Mouse (Mus musculus) stomach, postnatal 0 days (tissue): ENCODE data around the gene Lix1l. TPM values are rescaled to one million over a fixed set of nuclear protein-coding genes. Genes with fewer than 3 reads are reported as not detected.
A peak's percentile ranks its signal among the peaks of the same experiment; 100 is the strongest.

Experiments
- ATAC-seq: fragments of 200-750 bp; cut with Nextera tagmentation; 2 replicates; pipeline ENCODE4 v1.8.0; 2017; ENCODE audit not compliant: low FRiP score, low TSS enrichment
- DNase-seq: peaks from one replicate; pipeline ENCODE4 v3.0.0-alpha.2; 2016; ENCODE audit warnings: low spot score
- H3K27ac ChIP-seq: fragments of 300-500 bp; sonication (generic); replicated peaks from 2 replicates; pipeline ENCODE4 v1.5.1; 2014; ENCODE audit warnings: mild to moderate bottlenecking, control low read depth
- H3K27me3 ChIP-seq: fragments of 300-500 bp; sonication (generic); 2 replicates; pipeline ENCODE4 v1.6.1; 2014; ENCODE audit warnings: low read length; ENCODE audit not compliant: control insufficient read depth, insufficient read depth
- H3K36me3 ChIP-seq: fragments of 300-500 bp; sonication (generic); 2 replicates; pipeline ENCODE4 v1.6.1; 2014; ENCODE audit warnings: low read length, mixed read lengths; ENCODE audit not compliant: control insufficient read depth, insufficient read depth
- H3K4me1 ChIP-seq: fragments of 300-500 bp; sonication (generic); replicated peaks from 2 replicates; pipeline ENCODE4 v1.6.1; 2014; ENCODE audit warnings: antibody characterized with exemption; ENCODE audit not compliant: control insufficient read depth, insufficient read depth
- H3K4me2 ChIP-seq: fragments of 300-500 bp; sonication (generic); replicated peaks from 2 replicates; pipeline ENCODE4 v1.6.1; 2014; ENCODE audit warnings: low read depth, mild to moderate bottlenecking, control low read depth, moderate library complexity
- H3K4me3 ChIP-seq: fragments of 300-500 bp; sonication (generic); 2 replicates; pipeline ENCODE4 v1.5.1; 2014; ENCODE audit warnings: low read depth, low read length, control low read depth
- H3K9ac ChIP-seq: fragments of 300-500 bp; sonication (generic); 2 replicates; pipeline ENCODE4 v1.6.1; 2014; ENCODE audit warnings: mild to moderate bottlenecking, low read length, control low read depth, mixed read lengths
- H3K9me3 ChIP-seq: fragments of 300-500 bp; sonication (generic); 2 replicates; pipeline ENCODE4 v1.6.1; 2016; ENCODE audit warnings: low read length; ENCODE audit not compliant: control insufficient read depth
- CTCF ChIP-seq: IDR thresholded peaks from 2 replicates; pipeline ENCODE4 v1.5.1; 2016; ENCODE audit warnings: antibody characterized with exemption, low read depth, mild to moderate bottlenecking, moderate library complexity
- EP300 ChIP-seq: optimal IDR thresholded peaks from 2 replicates; pipeline ENCODE3; 2016; ENCODE audit warnings: antibody characterized with exemption
- WGBS: fragments of 180-500 bp; shearing (Covaris S2); extraction: QIAGEN DNeasy Blood & Tissue Kit; methylation state at CpG from one replicate; pipeline ENCODE4 v1.1.7; 2014; 5-methylcytosine and 5-hydroxymethylcytosine counted together
- polyA plus RNA-seq: library from polyadenylated mRNA; unstranded; fragments of >200 nt; fragmentation: Nextera tagmentation; extraction: Ambion mirVana; gene quantifications from 2 replicates; pipeline ENCODE4 v1.2.1, GENCODE M21; 2015

Gene Lix1l
- polyA plus RNA-seq, 1 experiment from 2014 or later = 3.8 TPM

GRCm38 (mm10) chr3:96634928-96635879 is 34.3 kb downstream of the Lix1l start, which contains the start of the genes Pex11b and Gm42957:
Pex11b (plus strand) TSS chr3:96635376.
Gm42957 (plus strand) TSS chr3:96635474.
- Histone ChIP-seq H3K9me3 (no peaks in the 10 kb centered on the region), H3K4me3 (peak within 1 kb of the TSS; percentile 77), H3K9ac (peak within 1 kb of the TSS; percentile 93), H3K27ac (peak within 1 kb of the TSS; percentile 84), H3K27me3 (no peaks in the 10 kb centered on the region), H3K36me3 (peaks cover 8% of the 10 kb centered on the region), H3K4me1 (peaks cover 8% of the 10 kb centered on the region), H3K4me2 (peak within 1 kb of the TSS; percentile 74)
- DNase-seq (peak; percentile 92), ATAC-seq (peak; percentile 91)
- WGBS = 2% methylated on average over 53 of the region's 60 CpGs
- TF ChIP-seq CTCF = peak; percentile 72
- peak; percentile 45 for TF ChIP-seq EP300

- Histone ChIP-seq H3K36me3 (peaks cover 8% of the 10 kb centered on the region), H3K9me3 (no peaks in the 10 kb centered on the region), H3K4me1 (peaks cover 7% of the 10 kb centered on the region), H3K27me3 (no peaks in the 10 kb centered on the region), H3K27ac (peak overlapping the region; percentile 84), H3K9ac (peak overlapping the region; percentile 93), H3K4me3 (peak overlapping the region; percentile 77), H3K4me2 (peak overlapping the region; percentile 74)
- 6% methylated on average over 15 of the region's 15 CpGs for WGBS
- ATAC-seq (no peak), DNase-seq (no peak)
- no peak for TF ChIP-seq CTCF
- no peak for TF ChIP-seq EP300
These were observed 35.0 kb downstream of the Lix1l start for GRCm38 (mm10) chr3:96635906-96636305.

- no peak for DNase-seq
- TF ChIP-seq EP300 (no peak), CTCF (no peak)
- no peak for ATAC-seq
- 75% methylated on average over 11 of the region's 11 CpGs for WGBS
- peak overlapping the region; percentile 77 for H3K4me3 ChIP-seq
- no peaks in the 10 kb centered on the region for H3K27me3 ChIP-seq
- H3K9me3 ChIP-seq = no peaks in the 10 kb centered on the region
- peaks cover 6% of the 10 kb centered on the region; the same call in 1 of the 2 replicates for H3K4me1 ChIP-seq
- H3K9ac ChIP-seq = peak overlapping the region; percentile 93; the same call in 1 of the 2 replicates
- H3K36me3 ChIP-seq = peaks cover 8% of the 10 kb centered on the region
- peak overlapping the region; percentile 74 for H3K4me2 ChIP-seq
- no peak overlapping the region for H3K27ac ChIP-seq
These were observed 35.5 kb downstream of the Lix1l start for GRCm38 (mm10) chr3:96636448-96636847.

GRCm38 (mm10) chr3:96639219-96639618 is 38.3 kb downstream of the Lix1l start:
- H3K9me3 ChIP-seq = no peaks in the 10 kb centered on the region
- ATAC-seq = no peak
- peaks cover 6% of the 10 kb centered on the region; the same call in 1 of the 2 replicates for H3K4me1 ChIP-seq
- DNase-seq = peak; percentile 72
- H3K4me3 ChIP-seq = no peak overlapping the region
- peak; percentile 80 for TF ChIP-seq CTCF
- no peak for TF ChIP-seq EP300
- no peaks in the 10 kb centered on the region for H3K27me3 ChIP-seq
- WGBS = 88% methylated on average over 1 of the region's 1 CpGs
- H3K27ac ChIP-seq = no peak overlapping the region
- peaks cover 10% of the 10 kb centered on the region for H3K36me3 ChIP-seq
- H3K9ac ChIP-seq = no peak overlapping the region
- no peak overlapping the region for H3K4me2 ChIP-seq

- peaks cover 8% of the 10 kb centered on the region; the same call in 1 of the 2 replicates for H3K36me3 ChIP-seq
- DNase-seq (peak; percentile 50), ATAC-seq (peak; percentile 64; the same call in 1 of the 2 replicates)
- H3K4me3 ChIP-seq = no peak within 1 kb of the TSS
- H3K4me2 ChIP-seq = peak within 1 kb of the TSS; percentile 27; the same call in 1 of the 2 replicates
- no peaks in the 10 kb centered on the region for H3K9me3 ChIP-seq
- WGBS = 46% methylated on average over 7 of the region's 7 CpGs
- H3K4me1 ChIP-seq = no peaks in the 10 kb centered on the region
- no peak for TF ChIP-seq EP300
- TF ChIP-seq CTCF = peak; percentile 76
- H3K27me3 ChIP-seq = no peaks in the 10 kb centered on the region
- H3K9ac ChIP-seq = 0 out of 2 replicates have a peak within 1 kb of the TSS, but pooled peaks have one; percentile 3
- H3K27ac ChIP-seq = no peak within 1 kb of the TSS
These were observed 44.2 kb downstream of the Lix1l start, which contains the start of gene Itga10 for GRCm38 (mm10) chr3:96645018-96645649. Itga10 (plus strand) TSS chr3:96645584.
